Mouse (Mus musculus): ENCODE measurements at regions not wholly inside any gene's neighbourhood (a gene's known extent, or its start where the extent isn't known, plus 50 kb on each side); places are given as distances from the start of the nearest gene placed in this dataset.
A peak's percentile ranks its signal among the peaks of the same experiment; 100 is the strongest.
"Not testable (repeated sequence)": the region's sequence is repeated elsewhere in the genome, so short reads cannot be mapped to it uniquely, and the experiment has no call there.

DNA sequence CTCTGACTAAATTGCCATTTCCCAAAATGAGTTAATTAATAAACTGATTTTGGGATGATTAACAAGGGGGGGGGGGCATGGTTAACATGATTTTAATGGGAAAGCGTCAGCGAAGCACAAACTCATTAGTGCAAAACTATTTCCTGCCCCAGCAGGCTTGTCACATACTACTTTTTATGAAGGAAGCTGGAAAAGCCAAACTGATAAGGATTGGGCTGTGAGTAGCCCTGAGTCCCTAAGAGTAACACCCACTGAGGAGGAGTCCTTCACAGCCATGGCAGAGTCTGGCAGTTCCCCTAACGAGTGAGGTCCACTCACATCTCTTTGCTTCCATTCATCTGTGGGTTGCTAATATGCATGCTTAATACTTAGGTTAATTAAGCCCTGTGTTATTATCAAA, 173.9 kb upstream of the Tenm4 start:
- no peak for DNase-seq (ENCODE audit: extremely low spot score in 1 of 2, low spot score in 2 of 2)
- no peak for TF ChIP-seq CTCF (IDR thresholded peaks at IDR 0.05)

DNA sequence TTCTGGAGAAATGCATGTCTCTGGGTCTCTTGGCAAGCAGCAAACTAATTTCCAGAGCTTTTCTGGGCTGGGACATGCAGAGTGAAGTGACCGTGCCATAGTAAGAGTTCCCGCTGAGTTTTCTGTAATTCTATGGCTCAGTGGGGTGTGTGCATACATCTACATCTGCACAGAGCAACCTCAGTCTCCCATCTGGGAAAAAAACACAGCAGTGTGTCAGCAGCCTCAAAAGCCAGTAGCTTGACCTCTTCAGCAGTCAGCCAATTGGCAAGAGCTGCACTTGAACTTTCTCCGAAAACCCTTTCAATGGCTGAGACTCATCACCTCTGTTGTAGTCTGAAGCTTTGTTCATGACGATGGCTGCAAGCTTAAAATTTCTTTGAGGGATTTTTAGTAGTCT, 171.9 kb upstream of the Tenm4 start:
- H3K27ac ChIP-seq, result no peak overlapping the region
- H3K4me3 ChIP-seq, result no peak overlapping the region
- DNase-seq (ENCODE audit: extremely low spot score in 1 of 2, low spot score in 2 of 2), result no peak
- TF ChIP-seq CTCF (IDR thresholded peaks at IDR 0.05), result no peak
- intact Hi-C loops (cut with DNase I), result no loop called here

More for the DNA sequence above, 173.9 kb upstream of the Tenm4 start:
- Histone ChIP-seq H3K27ac (no peak overlapping the region), H3K4me3 (no peak overlapping the region)
- intact Hi-C loops (cut with DNase I), result no loop called here

DNA sequence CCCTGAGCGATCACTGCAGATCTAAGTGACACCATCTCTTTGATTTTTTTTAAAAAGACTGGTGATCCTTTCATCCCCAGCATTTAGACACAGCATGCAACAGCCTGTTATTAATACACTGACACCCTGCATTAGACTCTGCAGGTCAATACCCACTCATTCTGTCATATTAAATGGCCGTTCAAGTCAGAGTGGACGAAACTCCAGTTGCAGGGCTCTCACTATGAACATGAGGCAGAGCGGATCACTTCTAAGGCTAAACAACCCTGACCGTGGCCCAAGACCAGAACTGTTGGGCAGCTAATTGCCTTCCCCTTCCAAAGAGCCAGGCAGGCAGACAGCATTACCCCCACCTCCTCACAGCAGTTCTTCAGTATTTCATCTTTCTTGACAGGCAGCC, 168.6 kb upstream of the Tenm4 start:
- Histone ChIP-seq H3K27ac (no peak overlapping the region), H3K4me3 (no peak overlapping the region)
- no peak for TF ChIP-seq CTCF (IDR thresholded peaks at IDR 0.05)
- intact Hi-C loops (cut with DNase I), result no loop called here
- DNase-seq (ENCODE audit: extremely low spot score in 1 of 2, low spot score in 2 of 2), result no peak

GRCm38 (mm10) chr7:96006299-96006698, 164.7 kb upstream of the Tenm4 start:
- intact Hi-C loops (cut with DNase I), result no loop called here
- no peak for TF ChIP-seq CTCF (IDR thresholded peaks at IDR 0.05)
- DNase-seq (ENCODE audit: extremely low spot score in 1 of 2, low spot score in 2 of 2), result no peak
- Histone ChIP-seq H3K27ac (no peak overlapping the region), H3K4me3 (no peak overlapping the region)

GRCm38 (mm10) chr7:96013008-96013407, 158.0 kb upstream of the Tenm4 start:
- DNase-seq (ENCODE audit: extremely low spot score in 1 of 2, low spot score in 2 of 2), result peak in 1 of 2 experiments; percentile 16
- no peak for TF ChIP-seq CTCF (IDR thresholded peaks at IDR 0.05)
- Histone ChIP-seq H3K4me3 (no peak overlapping the region), H3K27ac (no peak overlapping the region)
- intact Hi-C loops (cut with DNase I), result no loop called here

- DNase-seq (ENCODE audit: extremely low spot score in 1 of 2, low spot score in 2 of 2), result no peak
- H3K4me3 ChIP-seq, result no peak overlapping the region
- TF ChIP-seq CTCF (IDR thresholded peaks at IDR 0.05), result no peak
- H3K27ac ChIP-seq, result no peak overlapping the region
- intact Hi-C loops (cut with DNase I), result no loop called here
These were observed 153.7 kb upstream of the Tenm4 start for GRCm38 (mm10) chr7:96017112-96017884.

- intact Hi-C loops (cut with DNase I), result no loop called here
- TF ChIP-seq CTCF (IDR thresholded peaks at IDR 0.05), result no peak; the same call in 1 of the 2 replicates
These were observed 147.0 kb upstream of the Tenm4 start for GRCm38 (mm10) chr7:96024048-96024447.

DNA sequence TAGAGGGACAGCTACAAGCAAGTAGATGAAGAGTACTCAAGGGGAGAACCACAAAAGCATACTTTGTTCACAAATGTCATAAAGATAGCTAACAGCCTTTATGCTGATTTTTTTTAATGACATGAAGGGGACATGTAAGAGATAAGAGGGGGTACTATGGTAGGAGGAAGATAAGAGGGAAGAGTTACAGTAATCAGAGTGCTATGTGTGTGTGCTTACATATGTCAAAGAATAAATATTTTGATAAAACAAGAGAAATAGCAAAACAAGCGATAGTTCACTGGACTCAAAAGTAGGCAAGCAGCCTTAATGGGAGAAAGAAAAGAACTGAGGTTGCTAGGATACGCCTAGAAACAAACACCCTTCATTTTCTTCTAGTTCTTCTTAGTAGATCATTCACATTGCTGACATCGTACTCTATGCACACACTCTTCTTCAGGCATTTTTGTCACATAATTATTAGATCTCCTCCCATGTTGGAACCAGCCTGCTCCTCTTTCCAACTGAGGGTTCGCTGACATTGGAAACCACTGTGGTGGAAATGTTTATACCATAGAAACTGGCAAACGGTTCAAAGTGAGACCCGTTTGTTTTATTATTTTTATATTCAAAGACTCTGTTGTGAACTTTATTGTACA, 144.1 kb upstream of the Tenm4 start:
- no peak overlapping the region for H3K4me3 ChIP-seq
- no peak for TF ChIP-seq CTCF (IDR thresholded peaks at IDR 0.05)
- no peak overlapping the region for H3K27ac ChIP-seq
- intact Hi-C loops (cut with DNase I), result no loop called here
- DNase-seq (ENCODE audit: extremely low spot score in 1 of 2, low spot score in 2 of 2), result no peak

More at GRCm38 (mm10) chr7:96024048-96024447, 147.0 kb upstream of the Tenm4 start:
- no peak for DNase-seq (ENCODE audit: extremely low spot score in 1 of 2, low spot score in 2 of 2)
- Histone ChIP-seq H3K4me3 (no peak overlapping the region), H3K27ac (no peak overlapping the region)

GRCm38 (mm10) chr7:96033636-96034035, 137.4 kb upstream of the Tenm4 start:
- H3K27ac ChIP-seq, result no peak overlapping the region
- intact Hi-C loops (cut with DNase I), result no loop called here
- no peak for TF ChIP-seq CTCF (IDR thresholded peaks at IDR 0.05)
- DNase-seq (ENCODE audit: extremely low spot score in 1 of 2, low spot score in 2 of 2), result no peak
- H3K4me3 ChIP-seq, result no peak overlapping the region

- intact Hi-C loops (cut with DNase I), result no loop called here
- no peak overlapping the region for H3K27ac ChIP-seq
These were observed 135.6 kb upstream of the Tenm4 start for GRCm38 (mm10) chr7:96035456-96035855.

GRCm38 (mm10) chr7:96039628-96040027, 131.4 kb upstream of the Tenm4 start:
- Histone ChIP-seq H3K27ac (no peak overlapping the region), H3K4me3 (no peak overlapping the region)
- no peak for DNase-seq (ENCODE audit: extremely low spot score in 1 of 2, low spot score in 2 of 2)
- TF ChIP-seq CTCF (IDR thresholded peaks at IDR 0.05), result no peak
- intact Hi-C loops (cut with DNase I), result no loop called here

More at GRCm38 (mm10) chr7:96035456-96035855, 135.6 kb upstream of the Tenm4 start:
- H3K4me3 ChIP-seq, result no peak overlapping the region
- DNase-seq (ENCODE audit: extremely low spot score in 1 of 2, low spot score in 2 of 2), result no peak
- TF ChIP-seq CTCF (IDR thresholded peaks at IDR 0.05), result no peak

DNA sequence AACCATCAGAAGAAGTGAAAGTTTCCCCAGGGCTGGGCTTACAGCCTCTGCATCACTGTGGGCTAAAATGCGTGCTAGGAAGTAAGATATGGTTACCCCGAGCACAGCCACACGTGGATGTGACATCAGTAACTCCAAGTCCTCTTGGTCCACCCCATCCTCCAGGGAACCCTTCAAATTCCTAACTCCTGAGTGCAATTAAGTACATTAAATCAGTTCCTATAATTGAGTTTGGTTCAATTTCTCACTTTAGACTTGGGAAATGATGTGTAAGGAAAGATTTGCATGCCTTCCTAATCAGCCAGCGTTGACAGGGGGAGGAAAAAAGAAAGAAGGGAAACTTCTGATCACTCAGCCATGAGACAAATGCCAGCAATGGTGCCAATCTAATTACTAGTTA, 129.2 kb upstream of the Tenm4 start:
- no peak for DNase-seq (ENCODE audit: extremely low spot score in 1 of 2, low spot score in 2 of 2)
- intact Hi-C loops (cut with DNase I), result no loop called here
- no peak overlapping the region for H3K27ac ChIP-seq
- TF ChIP-seq CTCF (IDR thresholded peaks at IDR 0.05), result no peak
- no peak overlapping the region for H3K4me3 ChIP-seq

DNA sequence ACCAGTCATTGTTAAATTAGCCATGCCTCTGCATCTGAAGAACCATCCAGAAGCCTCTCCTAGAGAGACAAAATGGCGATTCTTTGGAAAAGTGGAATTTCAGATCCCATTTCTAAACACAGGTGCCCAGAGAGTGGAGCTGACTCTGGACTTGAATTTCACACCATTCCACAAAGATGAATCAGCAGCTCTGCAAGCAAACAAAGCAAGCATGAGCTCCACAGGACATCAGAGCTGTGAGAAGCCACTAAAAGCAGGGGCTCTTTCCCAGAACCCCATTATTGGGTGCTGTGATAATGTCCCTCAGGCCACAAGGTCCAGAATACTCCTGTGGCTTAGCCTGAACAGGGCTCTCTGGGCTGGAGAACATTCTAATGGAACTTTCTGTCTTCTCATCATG, 119.4 kb upstream of the Tenm4 start:
- intact Hi-C loops (cut with DNase I), result no loop called here
- TF ChIP-seq CTCF (IDR thresholded peaks at IDR 0.05), result no peak
- Histone ChIP-seq H3K27ac (no peak overlapping the region), H3K4me3 (no peak overlapping the region)
- DNase-seq (ENCODE audit: extremely low spot score in 1 of 2, low spot score in 2 of 2), result no peak

DNA sequence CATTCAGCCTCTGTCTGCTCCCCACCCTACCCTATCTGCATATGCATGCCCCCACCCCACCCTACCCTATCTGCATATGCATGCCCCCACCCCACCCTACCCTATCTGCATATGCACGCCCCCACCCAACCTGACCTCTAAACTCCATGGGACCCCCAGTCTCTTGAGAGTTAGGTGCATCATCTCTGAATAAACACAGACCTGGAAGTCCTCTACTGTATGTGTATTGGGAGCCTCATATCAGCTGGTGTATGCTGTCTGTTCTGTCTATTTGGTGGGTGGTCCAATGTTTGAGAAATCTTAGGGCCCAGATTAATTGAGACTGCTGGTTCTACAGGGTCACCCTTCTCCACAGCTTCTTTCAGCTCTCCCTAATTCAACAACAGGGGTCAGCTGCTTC, 109.4 kb upstream of the Tenm4 start:
- intact Hi-C loops (cut with DNase I); H3K27ac ChIP-seq: not testable (repeated sequence)

More for the DNA sequence above, 109.4 kb upstream of the Tenm4 start:
- not testable (repeated sequence) for H3K4me3 ChIP-seq; DNase-seq (ENCODE audit: extremely low spot score in 1 of 2, low spot score in 2 of 2)
